Mouse (Mus musculus) kidney, embryonic 16.5 days (tissue): ENCODE measurements around the gene C77080. TPM values are rescaled to one million over a fixed set of nuclear protein-coding genes. Genes with fewer than 3 reads are reported as not detected.
A peak's percentile ranks its signal among the peaks of the same experiment; 100 is the strongest.

Experiments used
- ATAC-seq: fragments of 200-750 bp; cut with Nextera tagmentation; 2 replicates; pipeline ENCODE4 v1.8.0; 2017; ENCODE audit warnings: moderate TSS enrichment; ENCODE audit not compliant: low FRiP score, low TSS enrichment
- H3K27ac ChIP-seq: fragments of 300-500 bp; sonication (generic); 2 replicates; pipeline ENCODE4 v1.5.1; 2014; ENCODE audit warnings: low read length
- H3K27me3 ChIP-seq: fragments of 300-500 bp; sonication (generic); 2 replicates; pipeline ENCODE4 v1.6.1; 2014; ENCODE audit warnings: low read length, control low read depth, mixed read lengths; ENCODE audit not compliant: insufficient read depth
- H3K36me3 ChIP-seq: fragments of 300-500 bp; sonication (generic); 2 replicates; pipeline ENCODE4 v1.6.1; 2014; ENCODE audit warnings: low read length, control low read depth, mixed read lengths; ENCODE audit not compliant: insufficient read depth
- H3K4me1 ChIP-seq: fragments of 300-500 bp; sonication (generic); 2 replicates; pipeline ENCODE4 v1.6.1; 2014; ENCODE audit warnings: low read length, control low read depth, mixed read lengths; ENCODE audit not compliant: insufficient read depth
- H3K4me2 ChIP-seq: fragments of 300-500 bp; sonication (generic); replicated peaks from 2 replicates; pipeline ENCODE4 v1.6.1; 2014; ENCODE audit warnings: low read depth, low read length
- H3K4me3 ChIP-seq: fragments of 300-500 bp; sonication (generic); 2 replicates; pipeline ENCODE4 v1.5.1; 2014; ENCODE audit warnings: mild to moderate bottlenecking, low read length
- H3K9ac ChIP-seq: fragments of 300-500 bp; sonication (generic); replicated peaks from 2 replicates; pipeline ENCODE4 v1.6.1; 2014; ENCODE audit warnings: low read length
- H3K9me3 ChIP-seq: fragments of 300-500 bp; sonication (generic); 2 replicates; pipeline ENCODE4 v1.6.1; 2016; ENCODE audit warnings: low read length, control low read depth
- WGBS: fragments of 180-500 bp; shearing (Covaris S2); extraction: QIAGEN DNeasy Blood & Tissue Kit; methylation state at CpG from one replicate; pipeline ENCODE4 v1.1.7; 2014; 5-methylcytosine and 5-hydroxymethylcytosine counted together
- polyA plus RNA-seq: library from polyadenylated mRNA; unstranded; fragments of >200 nt; fragmentation: Nextera tagmentation; extraction: Ambion mirVana; gene quantifications from 2 replicates; pipeline ENCODE4 v1.2.1, GENCODE M21; 2015

The C77080 gene
- polyA plus RNA-seq, 1 experiment from 2014 or later: 10.4 TPM

DNA sequence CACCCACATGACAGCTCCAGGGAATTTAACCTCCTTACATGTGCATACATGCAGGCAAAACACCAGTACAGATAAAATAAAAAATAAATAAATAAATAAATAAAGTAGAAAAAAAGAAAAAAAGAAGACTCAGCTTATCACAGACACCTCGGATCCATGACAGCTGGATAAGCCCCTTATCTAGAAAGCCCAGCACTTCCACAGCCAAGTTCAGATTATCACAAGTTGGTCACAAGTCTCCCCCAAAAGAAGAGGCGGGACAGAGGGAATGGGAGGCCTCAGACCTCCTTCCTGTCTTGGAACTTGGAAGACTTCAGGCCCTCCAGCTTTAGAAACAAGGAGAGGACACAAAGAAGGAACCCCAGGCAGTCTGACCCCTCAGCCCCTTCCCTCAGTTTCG lies 26.1 kb downstream of the C77080 start:
- H3K4me2 ChIP-seq: no peak overlapping the region
- H3K27me3 ChIP-seq: no peaks in the 10 kb centered on the region
- H3K9ac ChIP-seq: 0 out of 2 replicates have a peak overlapping the region, but pooled peaks have one; percentile 5
- no peak for ATAC-seq
- 83% methylated on average over 3 of the region's 3 CpGs for WGBS
- no peak overlapping the region for H3K4me3 ChIP-seq
- peak overlapping the region; percentile 87 for H3K27ac ChIP-seq
- no peaks in the 10 kb centered on the region for H3K9me3 ChIP-seq
- H3K36me3 ChIP-seq: no peaks in the 10 kb centered on the region
- peaks cover 79% of the 10 kb centered on the region for H3K4me1 ChIP-seq

DNA sequence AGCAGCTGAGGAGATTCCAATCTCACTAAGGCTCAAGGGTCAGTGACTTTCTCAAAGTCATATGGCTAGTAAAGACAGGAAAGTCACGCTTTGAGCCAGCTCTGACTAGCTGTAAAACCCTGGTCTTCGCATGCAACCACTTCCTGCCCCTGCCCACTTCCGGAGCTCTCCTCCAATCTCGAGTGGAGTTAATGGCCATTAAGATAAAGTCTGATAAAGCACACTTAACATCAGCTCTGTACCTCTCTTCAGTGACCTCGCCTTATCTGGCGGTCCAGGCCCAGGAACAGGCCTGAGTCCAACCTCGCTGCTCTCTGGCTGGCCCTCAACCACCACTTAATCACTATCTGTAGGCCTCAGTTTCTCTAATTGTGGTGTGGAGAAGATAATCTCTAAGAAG lies 26.7 kb downstream of the C77080 start:
- Histone ChIP-seq H3K4me2 (no peak overlapping the region), H3K36me3 (no peaks in the 10 kb centered on the region), H3K9me3 (no peaks in the 10 kb centered on the region), H3K9ac (no peak overlapping the region), H3K27me3 (no peaks in the 10 kb centered on the region), H3K4me1 (peaks cover 77% of the 10 kb centered on the region), H3K27ac (peak overlapping the region; percentile 87), H3K4me3 (no peak overlapping the region)
- 0 out of 2 replicates have a peak, but pooled peaks have one; percentile 2 for ATAC-seq
- 49% methylated on average over 7 of the region's 7 CpGs for WGBS

DNA sequence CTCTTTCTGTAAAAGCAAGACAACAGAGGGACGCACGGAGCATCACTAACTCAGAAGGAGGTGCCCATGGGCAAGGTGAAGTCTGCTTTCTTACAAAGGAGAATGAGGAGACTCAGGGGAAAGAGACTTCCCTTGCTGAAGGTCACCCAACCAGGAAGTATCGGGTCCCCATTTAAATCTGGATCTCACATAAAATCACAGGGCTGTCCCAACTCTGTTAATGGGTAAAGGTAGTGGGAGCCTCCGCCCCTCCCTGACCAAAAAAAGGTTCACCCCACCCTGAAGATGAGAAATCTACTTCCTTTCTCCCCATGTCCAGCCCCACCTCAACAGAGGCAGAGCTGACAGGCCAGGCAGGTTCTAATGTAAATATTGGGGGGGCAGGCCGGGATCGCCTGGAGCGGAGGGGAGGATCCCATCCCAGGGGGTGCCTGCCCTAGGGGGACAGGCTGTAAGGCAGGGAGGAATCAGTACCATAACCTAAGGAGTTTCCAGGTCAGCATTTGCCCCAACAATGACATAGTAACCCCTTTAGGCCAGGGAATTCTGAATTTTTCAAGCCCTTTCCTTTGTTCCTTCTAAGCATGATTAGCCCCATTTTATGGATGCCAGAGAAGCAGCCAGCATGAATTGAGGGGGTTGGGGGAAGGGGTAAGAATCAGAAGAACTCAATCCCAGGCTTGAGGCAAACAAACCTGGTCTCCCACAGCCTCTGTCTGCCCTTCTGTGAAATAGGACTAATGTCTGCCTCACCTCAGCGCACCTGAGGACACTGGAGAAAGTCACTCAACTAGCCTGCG lies 28.4 kb downstream of the C77080 start:
- no peaks in the 10 kb centered on the region for H3K36me3 ChIP-seq
- no peak overlapping the region for H3K4me2 ChIP-seq
- no peak overlapping the region for H3K4me3 ChIP-seq
- no peaks in the 10 kb centered on the region for H3K9me3 ChIP-seq
- no peak for ATAC-seq
- peaks cover 70% of the 10 kb centered on the region for H3K4me1 ChIP-seq
- no peaks in the 10 kb centered on the region for H3K27me3 ChIP-seq
- 68% methylated on average over 9 of the region's 9 CpGs for WGBS
- peak overlapping the region; percentile 48 for H3K9ac ChIP-seq
- H3K27ac ChIP-seq: peak overlapping the region; percentile 79

GRCm38 (mm10) chr4:129231594-129232450 lies 29.4 kb downstream of the C77080 start:
- Histone ChIP-seq H3K9me3 (no peaks in the 10 kb centered on the region), H3K9ac (peak overlapping the region; percentile 48), H3K4me2 (no peak overlapping the region), H3K36me3 (no peaks in the 10 kb centered on the region), H3K27me3 (no peaks in the 10 kb centered on the region), H3K4me1 (peaks cover 71% of the 10 kb centered on the region), H3K27ac (peak overlapping the region; percentile 79), H3K4me3 (no peak overlapping the region)
- 0 out of 2 replicates have a peak, but pooled peaks have one; percentile 14 for ATAC-seq
- WGBS: 63% methylated on average over 12 of the region's 12 CpGs

GRCm38 (mm10) chr4:129230926-129231325 lies 30.3 kb downstream of the C77080 start:
- WGBS: 61% methylated on average over 8 of the region's 8 CpGs
- no peak overlapping the region for H3K9ac ChIP-seq
- H3K36me3 ChIP-seq: no peaks in the 10 kb centered on the region
- peak overlapping the region; percentile 79; the same call in 1 of the 2 replicates for H3K27ac ChIP-seq
- H3K4me1 ChIP-seq: peaks cover 76% of the 10 kb centered on the region
- no peak overlapping the region for H3K4me2 ChIP-seq
- H3K4me3 ChIP-seq: no peak overlapping the region
- no peak for ATAC-seq
- no peaks in the 10 kb centered on the region for H3K27me3 ChIP-seq
- H3K9me3 ChIP-seq: no peaks in the 10 kb centered on the region

GRCm38 (mm10) chr4:129227985-129228381 lies 33.2 kb downstream of the C77080 start:
- WGBS: 23% methylated on average over 8 of the region's 8 CpGs
- peak overlapping the region; percentile 42; the same call in 1 of the 2 replicates for H3K4me3 ChIP-seq
- H3K9me3 ChIP-seq: no peaks in the 10 kb centered on the region
- H3K36me3 ChIP-seq: peaks cover 11% of the 10 kb centered on the region; the same call in 1 of the 2 replicates
- H3K27ac ChIP-seq: no peak overlapping the region
- no peak overlapping the region; the same call in 1 of the 2 replicates for H3K9ac ChIP-seq
- H3K27me3 ChIP-seq: no peaks in the 10 kb centered on the region
- ATAC-seq: no peak
- peak overlapping the region; percentile 61 for H3K4me2 ChIP-seq
- peaks cover 66% of the 10 kb centered on the region for H3K4me1 ChIP-seq

- Histone ChIP-seq H3K9ac (peak overlapping the region; percentile 64), H3K27ac (peak overlapping the region; percentile 68), H3K4me1 (peaks cover 63% of the 10 kb centered on the region)
These were observed 33.8 kb downstream of the C77080 start for GRCm38 (mm10) chr4:129227170-129227984.

DNA sequence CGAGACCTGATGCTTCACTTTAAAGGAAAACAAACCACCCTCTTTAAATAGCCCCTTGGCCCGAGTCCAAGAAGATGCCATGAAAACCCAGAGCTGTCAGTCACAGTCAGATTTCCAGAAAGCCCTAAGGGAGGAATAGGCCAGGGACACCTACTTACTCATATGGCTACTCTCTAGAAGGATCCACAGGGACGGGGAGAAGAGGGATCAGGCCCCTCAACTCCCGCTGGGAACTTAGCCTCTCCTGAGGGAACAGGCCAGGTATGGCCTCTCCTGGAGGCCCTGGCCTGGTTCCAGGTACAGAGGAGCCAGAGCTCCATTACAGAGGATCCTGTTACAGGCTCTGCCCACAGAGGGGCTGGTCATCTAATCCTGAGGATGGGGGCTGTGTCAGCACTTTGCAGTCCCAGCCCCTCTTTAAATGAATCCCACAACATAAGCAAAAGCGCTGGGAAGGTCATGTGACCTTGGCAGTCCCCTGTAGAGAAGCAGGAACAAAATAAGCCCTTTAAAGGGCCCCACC lies 34.7 kb downstream of the C77080 start:
- H3K27ac ChIP-seq: peak overlapping the region; percentile 68
- H3K4me2 ChIP-seq: peak overlapping the region; percentile 61
- peaks cover 55% of the 10 kb centered on the region for H3K4me1 ChIP-seq

More at GRCm38 (mm10) chr4:129227170-129227984, 33.8 kb downstream of the C77080 start:
- no peak for ATAC-seq
- peaks cover 15% of the 10 kb centered on the region; the same call in 1 of the 2 replicates for H3K36me3 ChIP-seq
- WGBS: 10% methylated on average over 22 of the region's 22 CpGs
- H3K9me3 ChIP-seq: no peaks in the 10 kb centered on the region
- H3K4me2 ChIP-seq: peak overlapping the region; percentile 61
- no peaks in the 10 kb centered on the region for H3K27me3 ChIP-seq
- H3K4me3 ChIP-seq: peak overlapping the region; percentile 42

DNA sequence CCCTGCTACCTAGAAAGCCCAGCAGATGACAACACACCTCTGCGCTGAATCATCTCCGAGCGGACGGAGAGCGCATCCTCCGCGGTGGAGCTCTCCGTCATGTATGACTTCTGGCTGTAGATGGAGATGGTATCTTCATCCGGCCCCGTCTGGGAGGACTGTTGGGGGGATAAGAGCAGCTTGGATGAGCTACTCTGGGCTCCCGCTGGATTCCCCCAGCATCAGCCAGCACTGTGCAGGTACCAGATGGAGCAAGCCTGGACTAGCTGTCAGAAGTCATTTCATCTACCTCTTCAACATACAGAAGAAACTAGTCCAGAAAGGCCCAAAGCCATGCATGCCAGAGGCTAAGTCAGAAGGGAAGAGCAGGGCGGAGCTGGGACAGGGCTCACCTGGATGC lies 35.9 kb downstream of the C77080 start:
- H3K4me1 ChIP-seq: peaks cover 43% of the 10 kb centered on the region
- H3K4me2 ChIP-seq: no peak overlapping the region
- no peaks in the 10 kb centered on the region for H3K27me3 ChIP-seq
- no peak for ATAC-seq
- peaks cover 32% of the 10 kb centered on the region for H3K36me3 ChIP-seq
- H3K4me3 ChIP-seq: no peak overlapping the region
- no peak overlapping the region for H3K27ac ChIP-seq
- no peak overlapping the region for H3K9ac ChIP-seq
- no peaks in the 10 kb centered on the region for H3K9me3 ChIP-seq
- 98% methylated on average over 12 of the region's 12 CpGs for WGBS

More for the DNA sequence above, 34.7 kb downstream of the C77080 start:
- Histone ChIP-seq H3K36me3 (peaks cover 23% of the 10 kb centered on the region; the same call in 1 of the 2 replicates), H3K27me3 (no peaks in the 10 kb centered on the region), H3K4me3 (peak overlapping the region; percentile 42), H3K9me3 (no peaks in the 10 kb centered on the region), H3K9ac (peak overlapping the region; percentile 64)
- peak; percentile 61 for ATAC-seq
- 21% methylated on average over 5 of the region's 5 CpGs for WGBS
